Mouse (Mus musculus): ENCODE results near the gene Gys2. TPM values are rescaled to one million over a fixed set of nuclear protein-coding genes. Genes with fewer than 3 reads are reported as not detected.

The Gys2 gene
- total RNA-seq, 2 experiments from 2014 or later = 2.9 to 8.3 TPM

DNA sequence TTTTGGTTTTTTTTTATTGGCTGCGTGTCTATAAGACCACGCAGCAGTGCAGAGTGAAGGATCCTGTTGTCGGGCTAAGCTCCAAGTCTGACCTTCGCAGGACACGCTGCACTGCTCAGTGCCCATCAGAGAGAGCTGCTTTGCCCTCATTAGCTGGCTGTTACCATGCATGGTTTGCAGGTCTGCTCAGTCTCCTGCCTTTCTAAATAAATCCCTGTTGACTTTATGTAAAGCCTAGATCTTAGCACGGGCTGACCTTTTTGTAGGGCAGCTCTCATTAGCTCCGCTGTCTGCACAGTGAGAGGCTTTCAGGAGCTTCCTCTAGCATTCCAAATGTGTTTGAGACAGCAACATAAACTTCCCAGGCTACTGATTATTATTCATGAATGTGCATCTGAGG, 14.9 kb downstream of the Gys2 start:
- DNase-seq = no peak

DNA sequence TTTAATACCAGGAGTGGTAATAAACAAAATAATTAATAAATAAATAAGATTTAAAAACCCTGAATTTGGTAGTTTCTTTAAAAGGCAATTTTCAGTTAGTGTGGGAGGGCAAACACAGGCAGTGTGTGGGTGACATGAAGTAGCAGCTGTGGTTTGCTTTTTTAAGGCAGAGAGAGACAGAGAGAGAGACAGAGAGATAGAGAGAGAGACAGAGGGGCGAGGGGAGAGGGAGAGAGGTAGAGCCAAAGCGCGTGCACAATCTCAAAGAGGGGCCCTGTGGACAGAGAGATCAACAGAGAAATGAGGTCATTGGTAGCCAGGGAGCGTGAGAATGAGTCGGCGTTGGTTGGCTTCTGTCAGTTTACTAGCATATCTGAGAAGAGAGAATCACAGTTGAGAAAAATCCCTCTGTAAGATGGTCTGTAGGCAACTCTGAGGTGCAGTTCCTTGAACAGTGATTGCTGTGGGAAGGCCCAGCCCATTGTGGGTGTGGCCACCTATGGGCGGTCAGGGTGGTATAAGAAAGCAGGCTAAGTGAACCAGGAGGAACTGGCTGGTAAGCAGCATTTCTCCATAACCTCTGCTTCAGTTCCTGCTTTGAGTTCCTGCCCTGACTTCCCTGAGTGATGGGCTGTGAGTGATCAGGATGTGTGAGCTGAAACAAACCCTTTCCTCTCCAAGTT, 17.5 kb downstream of the Gys2 start:
- no peak for DNase-seq

DNA sequence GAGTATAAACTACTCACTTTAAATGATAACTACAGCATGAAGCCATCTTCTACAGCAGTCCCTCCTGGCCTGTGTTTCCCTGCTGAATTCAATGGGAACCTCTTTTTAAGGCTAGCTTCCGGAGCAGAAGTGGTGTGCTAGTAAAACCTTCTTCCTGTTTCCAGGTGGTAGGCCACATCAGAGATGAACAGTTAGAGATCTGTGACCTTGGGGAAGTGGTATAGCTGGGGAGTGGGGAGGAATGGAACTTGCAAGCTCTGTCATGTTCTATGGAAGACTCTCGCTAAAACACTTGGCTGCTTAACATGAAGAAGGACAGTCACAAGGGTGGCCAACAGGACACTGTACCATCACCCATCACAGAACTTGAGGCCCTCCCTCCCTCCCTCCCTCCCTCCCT, 19.6 kb downstream of the Gys2 start:
- no peak for DNase-seq

DNA sequence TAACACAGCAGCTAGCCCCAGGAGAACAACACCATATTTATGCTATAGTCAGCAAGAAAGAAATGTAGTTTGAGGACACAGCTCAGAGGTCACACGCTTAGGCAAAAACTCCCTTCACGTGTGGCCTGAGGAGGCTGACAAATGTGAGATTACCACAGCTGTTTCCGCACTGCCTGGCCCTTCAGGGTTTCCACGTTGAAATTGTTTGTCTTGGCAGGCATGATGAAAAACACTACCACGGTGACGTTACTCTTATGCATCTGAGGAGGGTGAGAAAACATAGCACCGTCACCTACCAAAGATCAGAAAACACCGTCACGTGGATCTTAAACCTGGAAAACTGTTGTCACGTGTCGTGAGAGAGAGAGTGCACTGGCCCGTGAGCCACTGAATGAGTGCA, 21.5 kb downstream of the Gys2 start:
- no peak for DNase-seq

DNA sequence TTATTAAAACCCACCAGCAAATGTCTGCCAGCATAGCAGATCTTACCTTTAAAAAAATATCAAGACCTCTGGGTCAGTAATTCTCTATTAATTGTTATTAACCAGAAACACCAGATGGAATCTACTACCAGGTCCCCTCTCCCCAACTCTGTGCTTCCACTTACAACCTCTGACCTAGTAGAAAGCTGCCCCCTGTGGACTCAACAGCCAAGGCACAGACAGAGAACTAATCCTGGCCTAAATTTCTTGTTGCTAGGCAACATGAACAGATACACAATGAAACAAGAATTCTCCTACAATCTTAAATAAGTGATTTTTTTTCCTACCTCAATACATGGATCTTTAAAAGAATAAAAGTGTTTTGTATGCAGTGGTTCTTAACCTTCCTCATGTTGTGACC, 43.8 kb downstream of the Gys2 start:
- no peak for DNase-seq

DNA sequence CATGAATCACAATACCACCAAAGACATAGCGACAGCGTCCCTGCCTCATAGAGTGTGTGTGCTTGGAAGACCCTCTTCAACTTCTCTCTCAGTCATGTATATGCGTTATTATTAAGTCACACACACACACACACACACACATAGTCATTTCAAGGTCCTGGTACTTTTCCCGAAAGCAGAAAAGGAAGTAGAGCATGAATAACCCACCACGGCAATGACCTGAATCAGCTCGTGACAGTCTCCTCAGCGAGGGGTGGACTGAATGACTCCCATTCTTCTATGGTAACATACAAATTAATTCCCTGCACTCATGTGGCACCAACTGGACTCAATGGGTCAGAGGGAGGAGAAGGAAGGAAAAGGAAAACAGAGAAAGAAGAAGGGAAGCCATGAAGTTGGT, 47.9 kb downstream of the Gys2 start:
- no peak for DNase-seq

DNA sequence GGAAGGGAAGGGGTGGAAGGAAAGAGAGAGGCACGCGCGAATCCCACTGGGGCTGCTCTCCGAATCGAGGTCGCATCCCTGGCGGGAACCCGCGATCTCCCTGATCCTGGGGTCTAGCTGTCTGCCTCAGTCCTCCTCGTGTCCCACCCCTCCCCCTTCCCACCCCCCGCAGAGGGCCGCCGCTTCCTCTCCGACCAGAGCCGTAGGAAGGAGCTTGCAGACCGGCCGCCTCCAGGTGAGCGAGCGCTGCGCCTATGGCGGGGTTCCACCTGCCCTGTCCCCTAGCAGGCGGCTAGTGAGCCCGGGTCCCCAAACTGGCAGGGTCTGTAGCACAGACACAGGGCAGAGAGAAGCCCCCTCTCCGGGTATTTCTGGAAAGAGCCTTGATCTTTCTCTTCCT, 58.3 kb downstream of the Gys2 start:
- DNase-seq = no peak

DNA sequence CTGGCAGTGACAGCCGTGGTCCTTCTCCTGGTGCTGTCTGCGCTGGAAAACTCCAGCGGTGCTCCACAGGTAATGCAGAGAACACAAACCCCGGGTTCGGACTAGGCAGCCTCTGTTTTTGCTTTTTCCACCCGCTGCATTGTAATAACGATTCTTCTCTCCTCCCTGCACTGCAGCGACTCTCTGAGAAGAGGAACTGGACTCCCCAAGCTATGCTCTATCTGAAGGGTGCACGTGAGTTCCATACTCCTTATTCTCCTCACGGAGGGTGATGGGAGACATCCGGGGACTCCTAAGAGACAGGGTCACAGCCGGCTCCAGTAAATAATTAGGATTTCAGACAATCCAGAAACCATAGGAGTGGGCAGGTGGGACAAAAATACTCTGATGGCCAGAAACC, 59.1 kb downstream of the Gys2 start:
- no peak for DNase-seq

DNA sequence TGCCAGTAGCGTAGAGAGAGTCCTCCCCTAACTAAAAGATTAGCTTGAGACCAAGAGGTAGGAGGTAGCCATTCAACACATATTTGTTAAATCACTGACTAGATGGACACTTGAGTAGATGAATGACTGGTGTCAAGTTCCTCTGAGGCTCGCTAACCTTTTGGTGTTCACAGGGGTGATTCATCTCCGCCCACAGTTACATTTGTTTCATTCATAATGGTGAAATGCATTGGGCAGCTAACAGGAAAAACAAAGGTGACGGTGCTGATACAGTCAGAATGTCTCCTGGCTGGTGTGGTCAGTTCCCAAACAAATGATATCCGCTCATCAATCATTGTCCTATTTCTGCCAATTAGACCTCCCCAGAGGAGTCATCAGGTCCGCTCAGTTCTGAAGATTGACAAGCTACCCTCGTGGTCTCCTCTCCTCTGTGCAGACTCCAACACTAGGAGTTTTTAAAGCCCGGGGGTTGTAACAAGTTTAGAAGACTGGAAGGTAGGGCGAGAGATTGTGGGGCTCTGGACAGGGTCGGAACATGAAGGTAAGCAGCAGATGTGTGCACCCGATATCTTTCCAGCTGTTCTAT, 59.9 kb downstream of the Gys2 start, which contains the start of gene Spx:
TSS of gene Spx (plus strand) at position 536 of the 586 bp plus-strand sequence.
- no peak for DNase-seq

DNA sequence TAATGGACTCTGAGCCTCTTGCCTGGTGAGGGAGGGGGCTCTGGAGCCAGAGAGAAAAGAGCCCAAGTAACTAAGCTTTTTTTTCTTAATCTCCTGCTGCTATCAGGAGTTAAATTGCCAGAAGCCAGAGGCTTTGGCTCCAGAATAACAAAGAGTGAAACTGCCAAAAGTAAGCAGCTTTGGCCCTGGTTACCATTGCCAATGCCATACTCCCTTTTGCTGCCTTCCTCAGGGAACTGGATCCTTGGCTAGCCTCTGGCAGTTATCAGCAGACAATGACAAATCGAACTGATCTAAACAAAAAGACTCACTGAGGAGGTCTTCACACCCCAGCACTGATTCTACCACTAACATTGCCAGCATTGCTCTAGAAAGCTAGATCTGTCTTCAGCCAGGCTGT, 61.8 kb downstream of the Gys2 start:
- no peak for DNase-seq

DNA sequence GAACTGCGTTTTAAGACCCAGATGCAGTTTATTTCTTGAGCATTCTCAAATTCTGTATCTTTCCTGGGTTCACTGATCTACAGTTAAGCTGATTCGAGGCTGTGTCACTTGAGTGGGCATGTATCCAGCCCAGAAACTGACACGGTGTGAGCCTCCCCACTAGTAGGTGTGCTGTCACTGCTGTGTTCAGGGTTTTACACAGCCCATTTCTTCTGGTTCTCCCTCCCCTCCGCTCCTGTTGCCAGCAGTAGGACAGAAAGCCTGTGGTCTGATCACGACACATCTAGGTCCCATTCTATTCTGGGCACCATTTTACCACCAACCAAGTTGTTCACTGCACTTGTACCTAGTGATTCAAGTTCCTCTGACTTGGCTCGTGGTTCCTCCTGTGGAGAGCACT, 77.2 kb downstream of the Gys2 start:
- no peak for DNase-seq

DNA sequence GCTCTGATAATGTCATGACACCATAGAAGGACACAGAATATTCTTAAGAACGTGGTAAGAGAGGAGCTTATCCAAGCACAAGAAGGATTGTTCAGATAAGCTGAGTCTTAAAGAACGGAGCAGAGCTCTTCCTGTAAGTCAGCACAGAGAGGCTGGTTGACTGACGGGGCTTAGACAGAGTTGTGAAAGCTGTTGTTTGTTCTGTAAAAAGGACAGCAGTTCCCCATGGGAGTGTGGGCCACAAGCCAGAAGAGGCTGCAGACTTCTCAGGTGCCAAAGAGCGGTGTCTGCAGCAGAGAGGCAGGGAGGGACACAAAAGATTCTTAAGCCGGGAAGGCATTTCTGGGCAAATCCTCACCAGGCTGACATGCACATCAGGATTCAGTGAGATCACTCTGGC, 78.2 kb downstream of the Gys2 start:
- DNase-seq = no peak

DNA sequence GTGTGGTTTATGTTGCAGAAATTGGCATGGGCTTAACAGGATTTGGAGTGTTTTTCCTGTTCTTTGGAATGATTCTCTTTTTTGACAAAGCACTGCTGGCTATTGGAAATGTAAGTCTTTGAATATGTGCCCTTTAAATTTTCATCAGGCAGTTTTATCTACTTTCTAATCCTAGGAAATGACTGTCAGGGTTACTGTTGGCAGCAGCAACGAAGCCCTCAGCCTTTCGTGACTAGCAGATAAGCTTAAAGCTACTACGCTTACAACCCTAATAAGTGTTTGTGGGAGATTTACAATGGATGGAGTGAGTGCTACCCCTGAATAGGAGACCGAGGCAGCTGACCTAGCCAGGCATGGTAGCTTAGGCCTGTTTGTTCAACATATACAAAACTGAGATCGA, 80.6 kb downstream of the Gys2 start:
- DNase-seq = no peak

DNA sequence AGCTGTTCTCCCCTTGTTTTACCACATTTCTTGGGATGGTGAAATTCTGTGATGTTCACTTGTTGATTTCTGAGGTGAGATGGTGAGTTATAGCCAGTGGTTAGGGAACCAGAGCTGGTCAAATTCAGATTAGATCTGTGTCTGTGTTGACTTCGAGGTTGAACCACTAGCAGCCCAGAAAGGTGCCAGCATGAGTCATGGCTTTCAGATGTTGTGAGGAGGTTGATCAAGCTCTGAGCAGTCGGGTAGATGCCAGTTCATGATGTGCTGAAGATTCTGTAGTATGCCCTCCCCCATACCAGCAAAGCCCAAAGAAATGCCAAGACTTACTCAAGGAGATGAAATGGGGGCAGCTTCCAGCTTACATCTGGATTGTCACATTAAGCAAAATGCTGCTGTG, 83.8 kb downstream of the Gys2 start:
- no peak for DNase-seq

DNA sequence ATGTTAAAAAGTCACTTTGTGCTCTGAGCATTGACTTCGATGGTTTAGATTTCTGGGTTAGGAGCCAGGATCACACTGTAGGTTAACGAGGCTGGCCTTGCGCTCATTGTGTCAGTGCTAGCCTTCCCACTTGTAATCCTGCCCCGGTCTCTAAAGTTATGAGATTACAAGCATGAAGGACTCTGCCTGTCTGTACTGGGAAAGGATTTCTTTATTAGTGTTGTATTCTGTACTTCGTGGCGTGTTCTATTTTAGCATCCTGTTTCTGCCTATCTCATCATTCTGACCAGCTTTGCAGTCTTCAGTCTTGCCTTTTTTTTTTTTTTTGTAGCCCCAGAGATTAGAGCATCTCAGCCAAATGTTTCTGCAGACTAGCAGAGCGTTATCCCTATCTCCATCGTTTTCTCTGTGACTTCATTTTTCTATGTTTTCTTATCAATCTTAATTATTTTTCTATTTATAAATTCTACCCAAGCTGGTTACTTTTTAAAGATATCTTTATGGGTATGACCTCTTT, 85.1 kb downstream of the Gys2 start:
- DNase-seq = no peak

DNA sequence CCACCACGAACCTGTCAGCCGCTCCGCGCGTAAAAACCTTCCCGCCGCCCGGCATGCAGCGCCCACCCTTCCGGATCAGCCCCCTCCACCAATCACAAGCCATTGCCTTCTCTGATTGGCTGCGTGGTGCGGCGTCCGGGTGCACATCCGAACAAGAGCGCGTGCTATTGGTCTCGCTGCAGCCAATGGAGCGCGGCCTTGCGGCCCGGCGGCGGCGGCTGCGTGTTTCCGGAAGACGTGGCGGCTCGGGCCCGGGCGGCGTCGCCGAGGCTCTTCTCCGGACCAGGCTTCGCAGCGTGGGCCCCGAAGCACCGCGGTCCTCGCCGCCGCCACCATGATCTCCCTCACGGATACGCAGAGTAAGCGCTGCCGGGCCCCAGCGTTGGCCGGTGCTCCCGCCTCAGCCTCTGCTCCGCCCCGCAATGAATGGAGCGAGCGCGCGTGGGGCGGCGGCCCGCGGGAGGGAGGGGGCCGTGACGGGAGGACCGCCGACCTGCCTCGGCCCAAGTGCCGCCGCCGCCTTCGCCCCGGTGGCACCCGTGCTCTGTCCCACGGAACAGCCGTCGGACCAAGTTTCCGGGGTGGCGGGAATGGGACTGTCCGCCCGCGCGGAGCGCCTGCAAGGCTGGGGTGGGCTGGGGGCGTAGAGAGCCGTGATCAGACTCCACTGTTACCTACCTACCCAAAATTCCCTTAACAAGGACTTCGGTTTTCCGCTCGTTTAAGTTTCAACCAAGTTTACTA, 85.7 kb downstream of the Gys2 start, which contains the start of the genes Recql and Golt1b:
TSS of gene Recql (minus strand) at position 77 of the 744 bp plus-strand sequence.
TSS of gene Golt1b (plus strand) at position 211 of the 744 bp plus-strand sequence.
- DNase-seq = peak; percentile 99

DNA sequence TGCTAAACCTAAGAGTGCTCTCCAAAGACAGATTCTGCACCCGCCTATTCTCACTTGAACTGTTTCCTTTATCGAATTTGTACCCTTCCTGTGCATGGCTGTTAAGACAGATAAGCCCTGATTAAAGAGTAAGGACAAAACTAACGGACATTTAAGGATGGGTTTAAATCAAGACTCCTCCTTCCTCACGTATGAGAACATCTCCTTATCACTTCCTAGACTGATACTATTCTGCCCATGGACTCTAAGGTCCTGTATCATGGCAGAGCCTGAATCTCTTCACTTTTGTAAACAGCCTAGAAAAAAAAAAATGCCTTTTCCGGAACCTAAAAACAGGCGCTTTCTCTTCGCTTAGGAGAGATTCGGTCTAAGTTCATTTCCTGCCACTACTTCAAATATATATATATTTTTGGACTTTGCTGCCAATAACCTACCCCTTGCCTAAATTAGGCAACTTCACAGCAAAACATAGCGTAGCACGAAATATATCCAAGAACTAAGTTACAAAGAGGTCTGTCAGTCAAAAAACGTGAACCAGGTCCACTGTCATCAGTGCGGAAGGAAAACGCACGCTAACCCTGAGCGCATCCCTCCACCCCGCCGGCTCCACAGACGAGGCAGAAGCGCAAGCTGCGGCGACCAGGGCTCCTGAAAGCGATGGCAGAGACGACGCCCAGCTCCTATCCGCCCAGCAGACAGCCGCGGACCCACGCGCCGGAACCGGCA, 86.5 kb downstream of the Gys2 start:
- no peak for DNase-seq

DNA sequence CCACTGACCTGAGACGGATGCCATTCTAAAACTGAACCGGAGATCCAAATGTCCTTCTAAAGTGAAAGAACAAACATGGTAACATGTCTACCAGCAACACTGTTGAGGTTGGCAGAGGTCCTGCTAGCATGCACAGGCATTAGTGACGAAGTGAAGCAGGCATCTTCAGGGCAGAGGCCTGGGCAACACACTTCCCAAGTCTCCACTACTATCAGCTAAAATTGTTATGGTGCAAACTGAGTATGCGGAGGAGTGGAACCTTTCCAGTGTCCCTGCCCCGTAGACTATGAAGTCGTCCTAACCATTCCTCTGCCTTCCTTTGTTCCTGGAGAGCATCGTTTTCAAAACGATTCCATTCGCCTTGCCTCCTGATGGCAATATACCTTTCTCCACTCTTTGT, 88.4 kb downstream of the Gys2 start:
- no peak for DNase-seq

DNA sequence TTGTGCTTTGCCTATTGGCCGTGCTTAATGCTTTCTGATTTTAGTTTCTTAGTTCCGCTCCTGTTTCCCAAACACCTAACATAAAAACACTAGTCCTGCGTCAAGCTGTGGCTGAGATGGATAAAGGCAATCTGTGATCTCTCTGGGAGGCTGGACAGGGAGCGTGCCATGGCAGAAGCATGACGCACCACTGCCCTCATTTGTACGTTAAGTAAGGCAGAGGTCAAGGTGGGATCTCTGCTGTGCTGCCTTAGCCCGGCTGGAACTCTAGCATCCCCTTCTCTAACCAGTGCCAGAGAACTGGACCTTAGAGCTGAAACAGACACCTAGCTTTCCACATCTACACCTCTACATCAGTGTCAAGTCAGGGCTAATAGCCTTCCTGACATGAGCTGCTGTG, 91.3 kb downstream of the Gys2 start:
- no peak for DNase-seq

DNA sequence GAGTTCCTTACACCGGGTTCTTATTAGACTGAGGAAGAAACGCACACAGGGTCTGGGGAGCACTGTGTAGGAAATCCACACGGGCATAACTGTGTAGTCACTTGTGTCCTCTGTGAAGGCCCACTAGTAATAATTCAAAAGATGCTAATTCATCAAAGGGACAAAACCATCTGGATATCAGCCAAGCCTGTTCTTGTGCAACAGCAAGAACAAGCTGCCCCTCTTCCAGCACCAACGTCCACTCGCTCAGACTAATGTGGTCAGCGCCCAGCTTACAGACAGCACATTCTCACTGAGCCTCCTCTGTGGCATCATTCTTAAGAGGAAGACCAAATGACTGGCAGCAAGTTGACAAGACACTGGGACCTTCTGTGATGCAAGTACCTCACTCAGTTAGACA, 92.9 kb downstream of the Gys2 start:
- peak in 1 of 2 experiments; percentile 56 for DNase-seq

DNA sequence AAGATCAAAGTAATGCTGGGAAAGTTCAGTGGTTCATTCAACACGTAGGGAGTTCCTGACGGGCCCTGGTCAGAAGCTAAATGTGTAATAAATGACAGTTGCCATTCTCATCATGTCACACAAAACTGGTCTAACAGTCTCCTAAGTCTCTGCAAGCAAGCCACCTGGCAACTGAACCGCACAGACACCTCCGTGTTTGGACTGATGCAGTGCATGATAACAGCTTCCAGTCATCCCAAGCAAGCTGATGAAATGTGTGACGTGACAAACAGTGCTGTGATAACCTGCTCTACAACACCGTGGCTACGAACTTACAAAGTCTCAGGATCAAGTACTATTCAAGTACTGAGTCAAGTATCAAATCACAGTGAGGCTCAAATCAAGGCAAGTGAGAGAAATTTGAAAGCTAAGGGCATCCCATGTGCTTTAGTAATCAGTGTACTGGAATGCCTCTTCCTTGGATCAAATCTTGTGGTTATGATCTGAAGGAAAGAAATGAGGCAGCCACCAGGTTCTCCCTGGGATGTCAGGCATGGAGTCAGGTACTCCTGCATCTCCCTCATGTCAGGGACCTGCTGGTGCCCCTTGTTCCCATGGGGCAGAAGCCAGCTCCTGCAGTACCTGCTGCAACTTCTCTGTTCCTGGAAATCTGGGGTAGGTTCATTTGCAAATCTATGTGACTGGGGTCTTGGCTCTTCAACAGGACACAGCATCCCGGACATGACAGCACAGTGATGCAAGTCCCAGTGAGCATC, 94.2 kb downstream of the Gys2 start:
- no peak for DNase-seq

DNA sequence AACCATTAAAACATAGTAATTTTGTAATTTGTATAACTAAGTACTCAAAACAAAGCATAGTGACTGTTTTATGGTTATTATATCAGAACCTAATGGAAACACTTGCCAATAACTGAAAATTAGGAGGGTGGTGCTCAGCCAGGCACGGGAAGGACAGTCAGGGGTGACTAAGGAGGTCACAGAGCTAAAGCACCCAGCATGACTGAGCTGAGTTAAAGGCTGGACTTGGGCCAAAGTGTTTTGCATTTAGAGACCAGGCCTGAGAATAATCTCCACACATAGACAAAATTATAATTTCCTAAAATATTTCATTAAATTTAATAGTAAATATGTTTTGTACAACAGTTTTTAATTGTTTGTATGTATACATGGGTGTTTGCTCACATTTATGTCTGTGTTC, 95.8 kb downstream of the Gys2 start:
- DNase-seq = peak in 1 of 2 experiments; percentile 33
